Mouse (Mus musculus) megakaryocyte, embryonic 14.5 days (primary cell): ENCODE results near the gene Arhgdib.

Experiments
- FLI1 ChIP-seq: IDR thresholded peaks from 2 replicates; pipeline ENCODE4 v1.6.1; 2012; ENCODE audit warnings: low read length, inconsistent platforms, mixed read lengths
- GATA1 ChIP-seq: IDR thresholded peaks from 3 replicates; pipeline ENCODE4 v1.6.1; 2012; ENCODE audit warnings: mixed read lengths, low read length, inconsistent platforms, borderline replicate concordance

GRCm38 (mm10) chr6:136900369-136901009 lies 41.2 kb downstream of the Arhgdib start:
- TF ChIP-seq GATA1: no peak
- no peak for TF ChIP-seq FLI1
